Mouse (Mus musculus) lung, embryonic 14.5 days (tissue): ENCODE results near the gene Npas4. TPM values are rescaled to one million over a fixed set of nuclear protein-coding genes. Genes with fewer than 3 reads are reported as not detected.
"Not testable (repeated sequence)": the region's sequence is repeated elsewhere in the genome, so short reads cannot be mapped to it uniquely, and the experiment has no call there.

Experiments used
- ATAC-seq: fragments of 200-750 bp; cut with Nextera tagmentation; 2 replicates; pipeline ENCODE4 v1.8.0; 2017; ENCODE audit warnings: mild to moderate bottlenecking, moderate TSS enrichment, moderate library complexity; ENCODE audit not compliant: insufficient read depth
- DNase-seq: peaks from one replicate; pipeline ENCODE4 v3.0.0-alpha.2; 2015
- H3K27ac ChIP-seq: fragments of 300-500 bp; sonication (generic); 2 replicates; pipeline ENCODE4 v1.5.1; 2014; ENCODE audit warnings: low read depth, mild to moderate bottlenecking, moderate library complexity
- H3K27me3 ChIP-seq: fragments of 300-500 bp; sonication (generic); 2 replicates; pipeline ENCODE4 v1.6.1; 2014; ENCODE audit warnings: low read length, control low read depth; ENCODE audit not compliant: insufficient read depth
- H3K36me3 ChIP-seq: fragments of 300-500 bp; sonication (generic); 2 replicates; pipeline ENCODE4 v1.6.1; 2014; ENCODE audit warnings: control low read depth; ENCODE audit not compliant: insufficient read depth
- H3K4me1 ChIP-seq: fragments of 300-500 bp; sonication (generic); 2 replicates; pipeline ENCODE4 v1.6.1; 2014; ENCODE audit warnings: antibody characterized with exemption, control low read depth; ENCODE audit not compliant: insufficient read depth
- H3K4me2 ChIP-seq: fragments of 300-500 bp; sonication (generic); 2 replicates; pipeline ENCODE4 v1.6.1; 2014; ENCODE audit warnings: mild to moderate bottlenecking
- H3K4me3 ChIP-seq: fragments of 300-500 bp; sonication (generic); 2 replicates; pipeline ENCODE4 v1.5.1; 2014; ENCODE audit warnings: low read depth, low read length
- H3K9ac ChIP-seq: fragments of 300-500 bp; sonication (generic); 2 replicates; pipeline ENCODE4 v1.6.1; 2014
- H3K9me3 ChIP-seq: fragments of 300-500 bp; sonication (generic); 2 replicates; pipeline ENCODE4 v1.6.1; 2016; ENCODE audit warnings: low read depth, low read length, control low read depth
- CTCF ChIP-seq: IDR thresholded peaks from 2 replicates; pipeline ENCODE4 v1.5.1; 2016; ENCODE audit warnings: antibody characterized with exemption, low read depth
- WGBS: fragments of 180-500 bp; shearing (Covaris S2); extraction: QIAGEN DNeasy Blood & Tissue Kit; methylation state at CpG from one replicate; pipeline ENCODE4 v1.1.7; 2014; 5-methylcytosine and 5-hydroxymethylcytosine counted together
- polyA plus RNA-seq: library from polyadenylated mRNA; unstranded; fragments of >200 nt; fragmentation: Nextera tagmentation; extraction: Ambion mirVana; gene quantifications from 2 replicates; pipeline ENCODE4 v1.2.1, GENCODE M21; 2014

Npas4 gene
- polyA plus RNA-seq, 1 experiment from 2014 or later = not detected

- Histone ChIP-seq H3K4me1 (no peaks in the 10 kb centered on the region), H3K4me3 (peak within 1 kb of the TSS; percentile 76), H3K27ac (peak within 1 kb of the TSS; percentile 76), H3K36me3 (peaks cover 22% of the 10 kb centered on the region), H3K9ac (peak within 1 kb of the TSS; percentile 89), H3K27me3 (no peaks in the 10 kb centered on the region), H3K4me2 (peak within 1 kb of the TSS; percentile 61), H3K9me3 (no peaks in the 10 kb centered on the region)
- DNase-seq = peak; percentile 98
- peak; percentile 98 for ATAC-seq
- TF ChIP-seq CTCF = peak; percentile 91
- WGBS = under 1% methylated on average over 34 of the region's 34 CpGs
Observed at GRCm38 (mm10) chr19:4961928-4962601, 28.1 kb downstream of the Npas4 start, which contains the start of gene Mrpl11. Gene Mrpl11, plus strand, starts transcription at chr19:4962147.

- not testable (repeated sequence) for DNase-seq, H3K4me2 ChIP-seq, H3K4me3 ChIP-seq, H3K9me3 ChIP-seq, ATAC-seq, H3K36me3 ChIP-seq, H3K9ac ChIP-seq, H3K4me1 ChIP-seq, H3K27me3 ChIP-seq, H3K27ac ChIP-seq
- 70% methylated on average over 9 of the region's 9 CpGs for WGBS
Observed at GRCm38 (mm10) chr19:4948641-4949040, 41.5 kb downstream of the Npas4 start.

GRCm38 (mm10) chr19:4945540-4945939, 44.6 kb downstream of the Npas4 start:
- no peaks in the 10 kb centered on the region for H3K9me3 ChIP-seq
- H3K9ac ChIP-seq = no peak overlapping the region
- H3K4me1 ChIP-seq = 0 out of 2 replicates have a peak, but pooled peaks cover 3% of the 10 kb centered on the region
- no peak for DNase-seq
- H3K27ac ChIP-seq = no peak overlapping the region
- no peaks in the 10 kb centered on the region for H3K36me3 ChIP-seq
- no peak overlapping the region for H3K4me3 ChIP-seq
- no peaks in the 10 kb centered on the region for H3K27me3 ChIP-seq
- H3K4me2 ChIP-seq = no peak overlapping the region
- WGBS = 39% methylated on average over 6 of the region's 6 CpGs
- ATAC-seq = no peak
- TF ChIP-seq CTCF = no peak

- H3K9ac ChIP-seq = peak overlapping the region; percentile 58
- H3K4me2 ChIP-seq = peak overlapping the region; percentile 91
- no peaks in the 10 kb centered on the region for H3K36me3 ChIP-seq
- no peak overlapping the region for H3K27ac ChIP-seq
- H3K9me3 ChIP-seq = no peaks in the 10 kb centered on the region
- no peak for TF ChIP-seq CTCF
- WGBS = 6% methylated on average over 13 of the region's 13 CpGs
- ATAC-seq = peak; percentile 66; the same call in 1 of the 2 replicates
- DNase-seq = no peak
- H3K27me3 ChIP-seq = no peaks in the 10 kb centered on the region
- H3K4me3 ChIP-seq = peak overlapping the region; percentile 61
- 0 out of 2 replicates have a peak, but pooled peaks cover 3% of the 10 kb centered on the region for H3K4me1 ChIP-seq
Observed at GRCm38 (mm10) chr19:4943253-4943588, 46.9 kb downstream of the Npas4 start.

- H3K4me3 ChIP-seq = peak within 1 kb of the TSS; percentile 61
- H3K4me2 ChIP-seq = peak within 1 kb of the TSS; percentile 91
- peak within 1 kb of the TSS; percentile 58 for H3K9ac ChIP-seq
- DNase-seq = peak; percentile 84
- ATAC-seq = peak; percentile 97
- H3K4me1 ChIP-seq = 0 out of 2 replicates have a peak, but pooled peaks cover 3% of the 10 kb centered on the region
- H3K27ac ChIP-seq = no peak within 1 kb of the TSS
- no peaks in the 10 kb centered on the region for H3K36me3 ChIP-seq
- no peaks in the 10 kb centered on the region for H3K27me3 ChIP-seq
- under 1% methylated on average over 53 of the region's 55 CpGs for WGBS
- H3K9me3 ChIP-seq = no peaks in the 10 kb centered on the region
- no peak for TF ChIP-seq CTCF
Observed at GRCm38 (mm10) chr19:4942551-4943252, 47.4 kb downstream of the Npas4 start, which contains the start of gene Peli3. Gene Peli3, minus strand, starts transcription at chr19:4943127.

- Histone ChIP-seq H3K4me2 (no peak overlapping the region), H3K4me3 (no peak overlapping the region), H3K36me3 (no peaks in the 10 kb centered on the region), H3K9ac (no peak overlapping the region), H3K4me1 (0 out of 2 replicates have a peak, but pooled peaks cover 3% of the 10 kb centered on the region), H3K27me3 (no peaks in the 10 kb centered on the region), H3K27ac (no peak overlapping the region), H3K9me3 (no peaks in the 10 kb centered on the region)
- ATAC-seq (no peak), DNase-seq (no peak)
- TF ChIP-seq CTCF = no peak
- WGBS = 86% methylated on average over 17 of the region's 17 CpGs
Observed at GRCm38 (mm10) chr19:4937444-4938310, 52.4 kb downstream of the Npas4 start.
